Mouse (Mus musculus): ENCODE data around the gene Mamdc4. TPM values are rescaled to one million over a fixed set of nuclear protein-coding genes. Genes with fewer than 3 reads are reported as not detected.

Mamdc4 gene
- 1 to 10 TPM; 1.8 to 2.2 TPM for total RNA-seq (2021)

DNA sequence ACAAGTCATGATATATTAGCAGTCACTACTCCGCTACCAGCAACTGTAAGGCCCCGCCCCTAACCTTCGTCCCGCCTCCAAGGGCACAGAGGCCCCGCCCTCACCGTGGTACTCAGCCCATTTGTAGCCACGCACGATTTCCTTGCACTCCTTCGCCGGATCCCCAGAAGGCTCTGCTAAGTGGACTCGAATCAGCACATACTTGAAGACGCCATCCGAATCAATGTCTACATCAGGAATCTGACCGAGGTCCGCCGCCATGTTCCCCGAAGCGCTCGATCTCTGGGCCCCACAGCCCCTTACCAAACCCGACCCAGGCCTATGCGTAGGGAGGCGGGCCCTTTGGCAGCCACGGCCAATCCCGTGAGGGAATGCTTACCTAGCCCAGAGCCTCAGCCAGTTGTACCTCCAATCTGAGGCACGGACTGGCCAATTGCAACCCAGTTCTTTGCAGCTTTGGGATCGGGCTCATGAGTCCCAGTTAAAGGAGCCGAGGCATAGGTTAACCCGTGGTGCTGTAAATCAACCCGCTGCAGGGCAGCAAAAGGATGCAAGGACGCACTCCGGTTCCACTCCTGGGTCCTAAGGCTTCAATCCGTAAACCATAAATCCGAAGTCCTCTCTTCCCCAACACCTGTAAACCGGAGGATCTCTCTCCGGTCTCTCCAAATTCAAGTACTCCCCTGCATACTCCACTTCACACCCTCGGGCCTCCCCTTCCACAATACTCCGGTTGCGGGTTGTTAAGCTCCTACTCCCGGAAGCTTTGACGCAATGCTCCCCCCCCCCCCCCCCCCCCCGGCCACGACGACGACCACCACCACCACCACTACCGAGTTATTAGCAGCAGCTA is at the start of gene Mamdc4, which contains the start of gene Phpt1:
TSS of gene Mamdc4 (minus strand) at position 267 of the 853 bp plus-strand sequence.
TSS of gene Phpt1 (minus strand) at position 646 of the 853 bp plus-strand sequence.
- intact Hi-C loops (cut with DNase I), result no loop called here
- peak; percentile 98 to 99 for DNase-seq

DNA sequence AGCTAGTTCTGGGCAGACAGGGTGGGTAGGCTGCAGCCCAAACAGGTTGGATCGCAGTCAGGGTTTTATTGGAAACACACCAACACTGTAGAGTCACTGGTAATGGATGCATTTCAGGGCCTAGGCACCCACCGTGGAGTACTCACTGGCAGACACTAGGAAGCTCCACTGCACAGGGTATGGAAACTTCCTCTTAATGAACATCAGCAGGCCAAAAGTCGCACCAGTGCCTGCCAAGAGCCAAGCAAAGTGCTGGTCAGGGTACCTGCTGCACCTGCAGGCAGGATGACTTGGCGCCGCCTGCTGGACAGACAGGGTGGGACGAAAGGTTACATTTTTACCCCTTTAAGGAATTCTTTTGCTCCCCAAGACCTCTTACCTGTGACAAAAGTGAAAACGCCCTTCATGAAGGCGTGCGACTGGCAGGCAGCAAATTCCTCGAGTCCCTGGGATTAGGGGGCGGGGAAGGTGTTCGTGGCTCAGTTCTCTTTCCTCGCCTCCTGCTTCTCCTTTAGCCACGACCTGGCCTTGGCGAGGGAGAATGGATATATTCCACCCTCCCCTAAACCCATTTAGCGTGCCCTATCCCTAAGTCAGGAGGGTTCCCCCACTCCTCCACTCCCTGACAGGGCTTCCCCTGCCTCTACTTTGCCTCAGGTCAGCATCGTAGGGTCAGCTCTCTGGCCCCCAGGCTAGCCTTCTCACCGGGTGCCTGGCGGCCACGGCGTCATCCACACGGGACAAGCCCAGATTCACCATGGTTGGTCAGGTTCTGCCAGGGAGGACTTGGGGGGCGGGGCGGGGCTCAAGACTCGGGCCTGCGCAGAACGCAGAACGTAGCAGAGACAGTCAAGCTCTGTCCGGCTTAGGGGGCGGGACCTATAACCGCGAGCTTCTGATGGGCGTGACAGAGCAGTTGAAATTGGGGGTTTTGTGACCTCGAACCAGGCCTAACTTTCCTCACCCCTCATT is 46.9 kb upstream of the Mamdc4 start, which contains the start of gene Tmem141:
TSS of gene Tmem141 (minus strand) at position 777 of the 972 bp plus-strand sequence.
- intact Hi-C loops (cut with DNase I), result no loop called here
- peak; percentile 91 to 93 for DNase-seq

DNA sequence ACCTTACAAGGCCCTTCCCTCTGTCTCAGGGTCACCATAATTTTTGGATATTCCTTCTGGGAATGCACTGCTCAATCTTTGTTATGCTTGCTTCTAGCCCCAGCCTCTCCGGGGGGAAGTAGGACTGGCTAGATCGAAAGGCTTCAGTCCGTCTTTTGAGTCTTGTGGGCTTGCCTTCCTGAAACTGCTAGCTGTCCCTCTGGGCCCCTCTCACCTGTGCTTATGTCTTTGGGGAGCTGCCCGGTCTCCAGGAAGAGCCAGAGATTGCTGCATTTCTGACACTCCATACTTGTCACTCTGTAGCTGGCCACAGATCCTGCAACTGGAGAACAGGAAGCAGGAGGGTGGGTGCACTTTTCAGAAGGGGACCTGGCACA is 46.2 kb upstream of the Mamdc4 start:
- intact Hi-C loops (cut with DNase I), result no loop called here
- no peak for DNase-seq

DNA sequence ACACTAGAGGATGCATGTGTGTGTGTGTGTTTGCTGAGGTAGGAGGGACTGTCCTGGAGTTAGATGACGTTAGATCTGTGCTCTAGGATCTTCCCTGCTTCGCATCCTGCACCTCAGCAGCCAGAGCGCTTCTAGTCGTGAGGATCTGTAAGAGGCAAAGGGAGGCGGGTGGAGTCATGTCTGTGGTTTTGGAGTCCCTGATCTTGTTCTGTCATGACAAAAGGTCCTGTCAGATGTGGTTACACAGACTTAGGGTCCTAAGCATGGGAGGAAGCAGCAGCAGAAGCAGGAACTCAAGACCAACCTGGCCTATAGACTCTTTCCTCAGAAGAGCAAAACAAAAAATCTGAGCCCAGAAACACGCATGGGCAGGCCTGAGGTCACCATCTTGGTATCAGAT is 45.7 kb upstream of the Mamdc4 start:
- no peak for DNase-seq
- intact Hi-C loops (cut with DNase I), result no loop called here

DNA sequence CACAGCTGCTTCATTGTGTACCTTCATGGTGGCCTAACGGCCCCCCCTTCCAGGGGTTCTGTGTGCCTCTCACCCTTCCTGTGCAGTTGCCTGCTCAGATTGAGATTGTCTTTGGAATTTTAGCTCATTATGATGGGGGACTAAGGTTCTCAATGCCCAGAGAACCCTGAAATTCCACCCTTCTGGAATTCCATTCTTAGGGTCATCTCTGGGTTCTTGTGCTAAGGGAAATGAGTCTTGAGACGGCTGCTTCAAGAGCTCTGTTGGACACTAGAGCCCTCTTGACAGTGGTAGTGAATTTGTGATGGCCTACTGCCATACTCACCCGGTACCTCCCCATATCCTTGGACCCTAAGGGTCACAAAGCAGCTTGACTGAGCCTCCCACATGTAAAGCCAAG is 42.9 kb upstream of the Mamdc4 start, which contains the start of gene Ccdc183:
TSS of gene Ccdc183 (minus strand) at position 101 of the 400 bp plus-strand sequence.
- intact Hi-C loops (cut with DNase I), result no loop called here
- DNase-seq, result no peak

DNA sequence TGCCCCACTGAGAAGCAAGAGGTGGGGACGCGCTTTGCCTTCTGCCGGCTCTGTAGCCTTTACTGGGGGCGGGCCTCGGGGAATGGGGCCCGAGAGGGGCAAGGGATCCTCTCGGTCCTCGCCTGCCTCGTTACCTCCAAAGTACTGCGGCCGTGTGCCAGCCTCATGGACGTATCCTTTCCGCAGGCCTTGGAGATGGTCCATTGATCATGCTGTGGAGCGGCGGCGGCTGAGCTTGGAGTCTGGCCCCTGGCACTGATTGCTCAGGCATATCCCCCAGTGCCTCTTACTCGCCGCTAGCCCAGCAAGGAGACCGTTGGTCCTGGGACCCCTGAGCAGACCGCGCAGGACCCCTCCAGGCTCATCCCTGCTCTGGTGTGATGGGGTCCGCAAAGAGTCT is 41.8 kb upstream of the Mamdc4 start:
- DNase-seq, result no peak
- intact Hi-C loops (cut with DNase I), result no loop called here

DNA sequence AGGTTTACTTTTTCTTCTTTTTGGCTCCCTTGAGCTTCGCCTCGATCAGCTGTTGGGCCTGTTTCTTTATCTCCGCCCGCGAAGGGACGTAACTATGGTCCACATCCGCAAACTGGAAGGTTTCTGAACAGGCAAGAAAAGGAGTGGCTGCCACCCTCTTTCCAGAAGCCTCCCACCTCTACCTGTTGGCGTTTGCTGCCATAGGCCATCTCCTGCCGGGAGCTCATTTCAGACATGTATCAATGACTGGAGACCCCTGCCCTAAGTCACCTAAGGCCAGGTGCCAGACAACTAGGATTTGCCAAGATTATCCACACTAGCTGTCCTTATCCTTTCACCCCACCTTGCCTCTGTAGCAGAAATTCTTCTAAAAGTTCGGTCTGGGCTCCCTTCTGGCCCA is 34.0 kb upstream of the Mamdc4 start:
- DNase-seq, result no peak
- intact Hi-C loops (cut with DNase I), result no loop called here

DNA sequence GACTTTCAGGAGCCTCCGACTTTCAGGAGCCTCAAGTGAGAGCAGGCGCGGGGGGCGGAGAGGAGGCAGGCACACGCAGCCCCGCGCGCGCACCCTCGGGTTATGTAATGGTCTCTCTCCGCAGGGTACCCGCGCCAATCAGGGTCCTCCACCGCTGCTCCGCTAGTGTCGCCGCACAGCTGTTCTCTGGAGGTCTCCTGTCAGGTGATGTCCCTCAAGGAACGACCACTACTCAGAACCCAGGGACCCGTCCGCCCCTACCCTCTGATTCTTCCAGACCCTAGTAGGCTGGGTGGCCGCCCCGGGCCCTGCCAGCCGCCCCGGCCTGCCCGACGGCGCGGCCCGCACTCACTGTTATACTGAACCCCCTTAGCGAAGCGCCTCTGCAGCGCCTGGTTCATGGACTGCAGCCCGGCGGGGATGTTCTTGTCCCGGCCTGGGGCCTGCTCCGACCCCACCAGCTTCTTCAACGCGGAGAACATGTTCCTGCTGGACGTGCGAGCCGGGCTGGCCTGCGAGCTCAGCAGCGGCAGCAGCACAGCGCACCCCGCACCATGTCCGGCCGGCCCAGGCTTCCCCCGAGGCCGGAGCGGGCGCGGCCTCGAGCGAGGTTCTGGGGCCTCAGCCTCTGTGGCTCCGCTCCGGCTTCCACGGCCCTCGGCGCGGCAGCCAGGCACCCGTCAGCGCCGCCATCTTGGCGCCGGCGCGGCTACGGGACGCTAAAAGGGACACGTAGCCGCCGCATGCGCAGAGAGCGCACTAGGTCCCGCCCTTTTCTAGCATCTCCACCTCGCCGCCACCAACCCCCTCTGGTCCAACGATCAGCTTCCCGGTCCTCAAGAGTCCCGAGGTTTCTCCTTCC is 33.3 kb upstream of the Mamdc4 start, which contains the start of gene Rabl6:
TSS of gene Rabl6 (minus strand) at position 761 of the 862 bp plus-strand sequence.
- peak; percentile 92 to 93 for DNase-seq
- intact Hi-C loops (cut with DNase I), result no loop called here

DNA sequence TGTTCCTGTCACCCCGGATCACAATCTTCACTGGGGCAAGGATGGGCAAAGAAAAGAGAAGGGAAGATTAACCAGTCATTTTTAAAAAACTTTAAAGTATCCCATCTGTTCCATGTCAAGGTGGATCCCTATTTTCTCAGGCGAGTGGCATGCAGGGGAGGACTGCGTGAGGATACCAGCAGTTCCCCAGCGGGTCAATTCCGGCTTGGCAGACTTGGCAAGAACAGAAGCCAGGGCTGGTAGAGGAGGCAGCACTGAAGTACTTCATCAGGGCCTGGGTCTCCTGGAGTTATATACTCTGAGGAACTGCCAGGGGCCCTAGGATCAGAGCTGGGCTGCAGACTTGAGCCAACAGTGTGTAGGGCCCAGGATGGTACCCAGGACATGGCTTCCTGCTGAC is 27.9 kb upstream of the Mamdc4 start:
- no peak for DNase-seq
- intact Hi-C loops (cut with DNase I), result no loop called here

DNA sequence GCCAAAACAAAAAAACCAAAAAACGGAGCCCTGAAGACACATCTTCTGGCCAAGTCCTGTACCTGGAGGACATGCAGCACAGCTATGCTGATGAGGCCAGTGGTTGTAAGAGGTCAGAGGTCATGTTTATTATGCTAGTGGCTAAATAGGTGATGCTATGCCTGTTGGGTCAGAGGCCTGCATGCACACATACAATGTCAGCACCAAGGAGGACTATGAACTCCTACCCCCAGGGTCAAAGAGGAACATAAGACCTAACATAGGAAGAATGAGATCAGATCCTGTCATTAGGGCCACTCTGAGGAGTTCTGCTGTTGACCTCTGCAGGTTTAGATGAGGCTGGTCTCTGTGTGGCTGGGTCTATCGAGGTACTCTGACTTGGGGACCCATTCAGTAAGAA is 25.4 kb upstream of the Mamdc4 start:
- DNase-seq, result no peak

DNA sequence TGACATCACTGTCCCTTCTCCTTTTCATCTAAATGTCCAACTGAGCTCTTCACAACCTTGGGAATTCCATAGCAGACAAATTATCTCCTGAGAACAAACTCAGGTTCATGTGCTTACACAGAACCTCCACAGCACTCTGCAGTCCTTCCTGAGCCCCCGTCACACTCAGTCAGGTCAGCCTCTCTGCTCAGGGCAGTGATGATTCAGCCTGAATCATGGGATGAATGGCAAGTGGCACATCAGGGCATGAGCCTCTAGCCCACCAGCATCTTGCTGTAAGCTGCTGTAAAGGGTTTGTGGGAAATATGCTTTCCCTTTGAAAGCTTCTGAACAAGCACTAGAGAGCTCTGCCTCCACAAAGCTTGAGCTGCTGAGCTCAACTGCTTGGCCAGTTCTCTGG is 24.1 kb upstream of the Mamdc4 start:
- intact Hi-C loops (cut with DNase I), result no loop called here
- DNase-seq, result no peak

More for the DNA sequence above, 25.4 kb upstream of the Mamdc4 start:
- intact Hi-C loops (cut with DNase I), result no loop called here

DNA sequence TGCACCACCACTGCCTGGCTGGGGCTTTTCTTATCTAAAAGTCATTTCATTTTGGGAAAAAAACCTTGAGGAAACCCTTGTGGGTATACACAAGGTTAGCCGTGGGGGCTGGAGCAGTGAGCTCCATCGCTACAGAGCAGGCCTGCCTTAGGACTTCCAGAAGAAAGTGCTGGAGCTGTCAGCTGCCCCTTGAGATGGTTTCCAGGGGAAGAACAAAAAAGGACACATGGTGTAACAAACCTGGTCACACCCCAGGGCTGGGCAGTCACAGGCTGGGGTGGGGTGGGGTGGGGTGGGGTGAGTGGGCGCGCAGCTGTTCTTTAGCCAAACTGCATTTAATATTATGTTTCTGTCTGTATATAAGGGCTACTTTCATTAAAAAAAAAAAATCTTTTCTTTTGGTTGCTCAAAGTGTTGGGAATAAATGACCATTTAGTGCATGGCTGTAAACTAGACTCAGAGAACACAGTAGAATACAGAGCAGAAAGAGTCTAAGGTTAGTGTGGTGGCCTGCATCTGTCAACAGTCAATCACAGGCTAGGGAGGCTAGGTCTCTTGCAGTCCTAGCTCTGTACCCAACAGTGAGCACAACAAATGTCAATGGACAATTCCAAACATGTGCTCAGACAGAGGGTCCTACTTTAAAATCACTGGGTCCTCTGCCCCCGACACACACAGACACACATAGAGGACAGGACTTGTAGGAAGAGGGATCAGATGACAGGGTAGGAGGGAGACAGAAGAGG is 22.3 kb upstream of the Mamdc4 start:
- intact Hi-C loops (cut with DNase I), result no loop called here
- DNase-seq, result no peak

DNA sequence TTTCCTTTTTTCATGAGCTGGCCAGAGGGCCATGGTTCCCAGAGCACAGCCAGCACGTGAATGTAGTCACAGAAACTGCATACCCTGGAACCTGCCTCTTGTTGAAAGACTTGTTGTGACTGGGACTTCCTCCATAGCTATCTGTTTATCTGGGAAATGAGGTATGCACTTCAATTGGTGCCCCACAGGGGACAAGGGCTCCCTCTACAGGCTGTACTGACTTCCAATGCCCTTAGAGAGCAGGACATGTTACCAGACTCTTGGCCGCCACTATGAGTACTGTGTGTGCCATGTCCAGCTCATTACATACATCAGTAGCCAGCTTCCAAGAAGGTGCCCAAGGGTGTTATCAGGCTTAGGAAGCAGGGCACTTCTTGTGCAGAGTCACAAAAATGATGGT is 17.2 kb upstream of the Mamdc4 start:
- no peak for DNase-seq
- intact Hi-C loops (cut with DNase I), result no loop called here

DNA sequence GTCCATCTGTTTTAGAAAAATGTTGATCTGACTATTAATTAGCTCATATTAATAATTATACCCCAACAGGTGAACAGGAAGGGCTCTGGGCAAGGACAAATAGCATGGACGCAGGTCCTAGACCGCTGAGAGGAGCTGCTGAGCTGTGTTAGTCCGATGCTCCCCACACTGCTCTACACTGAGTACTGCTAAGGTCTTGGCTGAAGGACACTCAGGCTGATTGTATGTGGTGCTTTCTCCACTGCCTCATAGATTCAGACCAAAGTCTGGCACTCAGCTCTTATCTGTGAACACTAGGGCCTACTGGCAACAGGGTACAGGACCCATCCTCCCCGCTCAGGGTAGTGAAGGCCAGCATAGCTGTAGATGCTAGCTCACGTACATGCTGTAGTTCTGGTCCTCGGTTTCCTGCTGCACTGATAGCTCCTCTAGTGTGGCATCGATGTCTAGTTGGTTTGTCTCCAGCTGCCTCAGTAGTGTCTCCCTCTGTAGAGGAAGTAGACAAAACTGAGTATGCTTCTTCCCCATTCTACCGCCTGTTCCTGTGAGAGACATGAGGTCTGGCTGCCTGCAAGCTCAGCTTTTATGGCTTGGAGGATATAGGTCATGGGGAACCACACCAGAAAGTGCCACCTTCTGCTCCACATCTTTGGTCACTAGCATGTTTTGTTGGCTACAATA is 13.7 kb upstream of the Mamdc4 start:
- intact Hi-C loops (cut with DNase I), result no loop called here
- DNase-seq, result no peak

DNA sequence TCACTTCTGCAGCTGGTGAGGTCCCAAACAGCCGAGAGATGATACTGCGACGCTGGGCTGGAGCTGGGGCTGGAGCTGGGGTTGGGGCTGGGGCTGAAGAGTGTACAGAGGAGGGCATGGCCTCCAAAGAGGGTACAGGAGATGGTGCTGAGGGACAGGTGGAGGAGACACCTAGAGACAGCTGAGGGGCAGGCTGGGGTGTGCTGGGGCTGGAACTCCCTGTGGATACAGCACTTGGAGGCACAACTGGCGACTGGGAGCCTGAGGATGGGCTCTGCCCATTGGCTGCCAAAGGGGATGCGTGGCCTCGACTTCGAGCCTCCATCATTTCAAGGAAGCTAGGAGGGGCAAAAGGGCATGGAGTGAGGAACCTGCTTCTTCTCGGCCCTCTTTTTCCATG is 12.6 kb upstream of the Mamdc4 start:
- intact Hi-C loops (cut with DNase I), result no loop called here
- DNase-seq, result no peak

DNA sequence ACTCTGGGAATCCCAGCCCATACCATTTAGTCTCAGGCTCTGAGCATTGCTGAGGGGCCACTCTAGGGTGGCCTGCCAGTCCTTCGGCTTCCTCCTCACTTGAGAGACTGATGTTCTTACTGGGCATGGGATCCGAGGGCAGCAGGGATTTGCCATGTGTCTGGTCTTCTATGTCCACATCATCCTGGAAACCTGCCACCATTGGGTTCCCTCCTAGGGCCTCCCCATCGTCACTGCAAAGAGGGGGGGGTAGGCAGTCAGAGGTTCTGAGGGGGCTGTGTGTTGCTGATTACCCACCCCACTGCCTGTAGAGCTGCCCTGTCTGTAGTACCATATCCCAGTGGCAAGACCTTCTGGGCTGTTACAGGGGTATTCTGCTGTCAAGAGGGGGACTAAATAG is 11.0 kb upstream of the Mamdc4 start:
- intact Hi-C loops (cut with DNase I), result no loop called here
- DNase-seq, result no peak

DNA sequence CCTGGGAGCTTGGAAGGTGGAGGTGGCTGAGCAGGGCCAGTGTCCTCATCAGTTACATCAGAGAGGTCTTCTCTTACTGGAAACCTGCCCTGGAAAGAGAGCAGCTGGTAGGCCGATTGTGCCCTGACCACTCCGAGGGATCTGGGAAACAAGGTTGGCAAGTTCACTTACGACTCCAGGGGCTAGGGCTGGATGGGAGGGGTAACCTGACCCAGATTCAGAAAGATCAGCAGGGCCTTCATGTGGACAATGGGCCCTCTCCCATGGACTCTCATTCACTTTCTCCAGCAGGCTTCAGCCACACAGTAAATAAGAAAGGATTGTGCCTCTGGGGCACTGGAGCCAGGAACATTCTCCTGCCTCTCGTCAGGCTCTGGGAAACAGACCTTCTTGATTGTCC is 10.2 kb upstream of the Mamdc4 start:
- intact Hi-C loops (cut with DNase I), result no loop called here
- no peak for DNase-seq

DNA sequence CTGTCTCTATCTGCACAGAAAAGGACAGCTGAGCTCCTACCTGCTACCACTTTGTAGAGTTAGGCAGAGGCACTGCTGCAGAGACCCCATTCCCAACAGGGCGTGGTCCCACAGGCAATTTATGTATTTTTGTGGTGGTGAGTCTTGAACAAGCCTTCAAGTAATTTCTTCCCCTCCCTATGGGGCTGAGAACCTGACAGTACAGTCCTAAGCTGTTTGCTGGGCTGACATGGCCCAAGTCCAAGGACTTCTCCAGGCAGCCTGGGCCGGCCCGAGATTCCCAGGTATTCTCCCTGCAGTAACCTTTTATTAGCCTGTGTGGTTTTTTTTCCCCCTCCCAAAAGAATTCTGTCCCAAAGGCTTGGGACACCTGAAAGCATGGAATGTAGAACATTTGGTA is 9.5 kb upstream of the Mamdc4 start:
- no peak for DNase-seq
- intact Hi-C loops (cut with DNase I), result no loop called here

DNA sequence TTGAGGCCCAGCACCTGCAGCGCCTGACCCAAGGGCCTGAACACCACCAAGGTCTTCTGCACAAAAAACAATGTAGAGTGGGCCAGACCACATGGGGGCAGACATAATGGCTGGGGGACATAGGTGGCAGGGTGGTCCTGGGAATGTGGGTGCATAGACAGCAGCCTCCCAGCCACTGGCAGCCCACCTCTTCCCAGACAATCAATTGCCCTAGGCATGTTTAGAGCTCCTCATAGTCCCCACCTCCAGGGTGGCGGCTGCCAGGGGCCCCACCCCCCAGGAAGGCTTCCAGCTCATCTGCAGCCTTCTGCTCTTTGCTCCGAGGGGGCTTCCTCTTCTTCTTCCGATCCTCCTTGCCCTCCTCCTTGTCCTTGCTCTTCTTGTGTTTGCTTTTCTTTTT is 8.9 kb upstream of the Mamdc4 start:
- no peak for DNase-seq
- intact Hi-C loops (cut with DNase I), result no loop called here

Measured in heart, postnatal 10 days (tissue).